Mouse (Mus musculus): Measurements from ENCODE around the gene Slx4ip. TPM values are rescaled to one million over a fixed set of nuclear protein-coding genes. Genes with fewer than 3 reads are reported as not detected.
A peak's percentile ranks its signal among the peaks of the same experiment; 100 is the strongest.

Slx4ip gene
- polyA plus RNA-seq, 1 experiment from 2014 or later, result 11.6 TPM

- Histone ChIP-seq H3K9ac (peak overlapping the region; percentile 78), H3K27me3 (peaks cover 19% of the 10 kb centered on the region), H3K4me3 (replicated peaks) (peak overlapping the region; percentile 67), H3K4me1 (peaks cover 67% of the 10 kb centered on the region), H3K4me2 (peak overlapping the region; percentile 89), H3K27ac (peak overlapping the region; percentile 93), H3K9me3 (no peaks in the 10 kb centered on the region), H3K36me3 (replicated peaks) (no peaks in the 10 kb centered on the region)
- WGBS, result under 1% methylated on average over 40 of the region's 40 CpGs
- no peak for ATAC-seq (ENCODE audit: low FRiP score)
Observed at GRCm38 (mm10) chr2:137115241-137116024, 224.4 kb downstream of the Slx4ip start.

DNA sequence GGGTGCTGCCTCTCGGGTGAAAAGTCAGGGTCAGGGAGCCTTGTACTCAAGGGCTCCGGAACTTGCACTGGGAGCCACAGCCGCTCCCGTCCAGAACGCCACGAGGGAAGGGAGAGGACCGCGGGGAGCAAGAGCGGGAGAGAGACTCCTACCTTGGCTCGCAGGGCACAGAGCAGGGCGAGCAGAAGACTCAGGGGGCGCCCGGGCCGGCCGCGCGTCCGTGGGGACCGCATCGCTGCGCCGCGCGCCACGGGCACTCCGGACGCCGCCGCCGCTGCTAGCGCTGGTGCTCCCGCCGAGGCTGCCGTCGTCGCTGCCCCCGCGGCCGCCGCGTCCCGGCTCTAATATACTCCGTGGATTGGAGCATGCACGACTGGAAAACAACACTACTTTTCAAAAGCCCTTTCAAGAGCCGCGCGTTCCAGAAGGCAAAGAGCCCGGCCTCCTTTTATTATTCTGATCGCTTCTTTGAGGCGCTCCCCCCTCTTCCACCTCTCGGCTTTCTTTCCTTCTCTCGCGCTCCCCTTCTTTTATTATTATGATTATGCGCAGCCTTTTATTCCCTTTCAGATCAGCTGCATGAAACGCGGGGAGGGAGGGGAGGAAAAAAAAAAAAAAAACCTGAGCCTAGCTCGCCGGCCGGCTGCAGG, 225.1 kb downstream of the Slx4ip start, which contains the start of gene Jag1:
Gene Jag1 (minus strand): TSS at position 620 of the 650 bp plus-strand sequence.
- H3K9ac ChIP-seq, result peak within 1 kb of the TSS; percentile 78
- H3K36me3 ChIP-seq (replicated peaks), result no peaks in the 10 kb centered on the region
- H3K4me1 ChIP-seq, result peaks cover 60% of the 10 kb centered on the region
- peaks cover 22% of the 10 kb centered on the region for H3K27me3 ChIP-seq
- ATAC-seq (ENCODE audit: low FRiP score), result peak; percentile 36
- peak within 1 kb of the TSS; percentile 89 for H3K4me2 ChIP-seq
- WGBS, result under 1% methylated on average over 54 of the region's 59 CpGs
- peak within 1 kb of the TSS; percentile 93 for H3K27ac ChIP-seq
- no peaks in the 10 kb centered on the region for H3K9me3 ChIP-seq
- H3K4me3 ChIP-seq (replicated peaks), result peak within 1 kb of the TSS; percentile 67

GRCm38 (mm10) chr2:137116675-137117320, 225.8 kb downstream of the Slx4ip start:
- WGBS, result under 1% methylated on average over 58 of the region's 61 CpGs
- Histone ChIP-seq H3K36me3 (replicated peaks) (no peaks in the 10 kb centered on the region), H3K4me1 (peaks cover 54% of the 10 kb centered on the region)

DNA sequence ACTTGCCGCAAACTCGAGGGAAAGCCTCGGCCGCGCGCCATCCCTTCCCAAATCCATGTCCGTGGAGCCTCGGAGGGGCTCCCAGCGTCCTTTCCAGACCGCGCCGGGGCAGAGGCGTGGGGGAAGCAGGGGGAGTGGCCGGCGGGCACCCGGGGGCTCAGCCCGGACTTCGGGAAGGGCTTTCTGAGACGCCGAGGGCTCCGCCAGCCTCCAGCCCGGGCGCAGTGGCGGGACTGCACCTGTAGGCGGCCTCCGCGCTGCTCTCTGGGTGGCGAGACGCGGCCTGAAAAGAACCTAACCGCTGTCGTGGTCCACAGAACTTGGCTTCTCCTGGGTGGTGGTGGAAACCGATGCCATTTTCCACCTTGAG, 226.3 kb downstream of the Slx4ip start:
- Histone ChIP-seq H3K4me3 (replicated peaks) (peak overlapping the region; percentile 67), H3K27ac (peak overlapping the region; percentile 93), H3K4me2 (peak overlapping the region; percentile 89), H3K27me3 (peaks cover 17% of the 10 kb centered on the region), H3K36me3 (replicated peaks) (no peaks in the 10 kb centered on the region), H3K9ac (peak overlapping the region; percentile 74), H3K4me1 (peaks cover 49% of the 10 kb centered on the region), H3K9me3 (no peaks in the 10 kb centered on the region)
- peak; percentile 66 for ATAC-seq (ENCODE audit: low FRiP score)
- WGBS, result under 1% methylated on average over 33 of the region's 33 CpGs

More at GRCm38 (mm10) chr2:137116675-137117320, 225.8 kb downstream of the Slx4ip start:
- Histone ChIP-seq H3K27me3 (peaks cover 17% of the 10 kb centered on the region), H3K9me3 (no peaks in the 10 kb centered on the region), H3K4me3 (replicated peaks) (peak overlapping the region; percentile 67), H3K4me2 (peak overlapping the region; percentile 89), H3K9ac (peak overlapping the region; percentile 74), H3K27ac (peak overlapping the region; percentile 93)
- ATAC-seq (ENCODE audit: low FRiP score), result peak; percentile 80

Other genes with a start within 250 kb of the Slx4ip start
- 32.0 and 37.7 TPM in 2 replicates for gene Snap25, start 177.8 kb upstream of the Slx4ip start, polyA plus RNA-seq (2016; fragmentation: Nextera tagmentation; extraction: Ambion mirVana)
- 17.2 and 24.3 TPM in 2 replicates for gene AL731706.2, start 5.5 kb upstream of the Slx4ip start, polyA plus RNA-seq (2016; fragmentation: Nextera tagmentation; extraction: Ambion mirVana)
- gene AL731706.1, start 171 bp downstream of the Slx4ip start, polyA plus RNA-seq (2016; fragmentation: Nextera tagmentation; extraction: Ambion mirVana), result 23.3 and 25.8 TPM in 2 replicates
- 10.6 and 12.7 TPM in 2 replicates for gene Mkks, start 171 bp downstream of the Slx4ip start, polyA plus RNA-seq (2016; fragmentation: Nextera tagmentation; extraction: Ambion mirVana)
- gene Jag1, start 225.4 kb downstream of the Slx4ip start, polyA plus RNA-seq (2016; fragmentation: Nextera tagmentation; extraction: Ambion mirVana), result 20.5 and 21.2 TPM in 2 replicates